Mouse (Mus musculus) natural killer cell, adult 2 months (primary cell): ENCODE measurements at regions not wholly inside any gene's neighbourhood (a gene's known extent, or its start where the extent isn't known, plus 50 kb on each side); places are given as distances from the start of the nearest gene placed in this dataset.

Source experiments
- DNase-seq, 2 experiments: peaks; one replicate each; pipeline ENCODE4 v3.0.0; 2022; ENCODE audit warnings: low spot score in 2 of 2

DNA sequence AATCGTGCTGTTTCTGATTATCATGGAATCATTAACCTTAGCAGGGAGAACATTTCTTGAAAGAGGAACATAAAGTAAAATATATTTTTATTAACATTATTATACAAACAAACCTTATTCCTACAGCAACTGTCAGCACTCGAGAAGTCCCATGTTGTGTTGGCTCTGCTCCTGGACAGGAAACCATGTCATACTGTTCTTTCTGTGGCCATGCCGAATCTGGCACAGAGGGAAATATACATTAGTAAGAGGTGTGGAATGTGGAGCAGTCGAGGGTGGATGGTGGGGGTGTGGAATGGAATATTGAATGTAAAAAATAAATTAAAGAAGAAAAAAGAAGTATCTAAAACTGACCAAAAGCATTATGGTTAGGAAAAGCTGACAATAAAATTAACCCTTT is 342.1 kb upstream of the Pmfbp1 start:
- no peak for DNase-seq

DNA sequence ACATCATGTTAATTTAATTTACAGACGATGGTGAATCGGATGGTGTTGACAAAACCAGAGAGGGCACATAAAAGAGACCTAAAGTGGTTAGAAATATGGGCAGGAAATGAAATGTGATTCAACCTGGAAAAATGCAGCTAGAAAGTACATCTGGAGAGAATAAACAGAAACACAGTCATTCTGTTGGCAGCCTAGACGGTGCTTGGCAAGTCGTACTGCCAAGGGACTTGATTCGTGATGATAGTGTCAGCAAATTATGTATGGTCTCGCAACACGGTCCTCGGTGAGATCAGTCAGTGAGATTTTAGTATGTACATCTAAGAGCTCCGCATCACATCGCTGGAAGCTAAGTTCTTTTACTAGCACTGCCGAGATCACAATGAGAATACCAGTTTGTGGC is 338.3 kb upstream of the Pmfbp1 start:
- DNase-seq: no peak

DNA sequence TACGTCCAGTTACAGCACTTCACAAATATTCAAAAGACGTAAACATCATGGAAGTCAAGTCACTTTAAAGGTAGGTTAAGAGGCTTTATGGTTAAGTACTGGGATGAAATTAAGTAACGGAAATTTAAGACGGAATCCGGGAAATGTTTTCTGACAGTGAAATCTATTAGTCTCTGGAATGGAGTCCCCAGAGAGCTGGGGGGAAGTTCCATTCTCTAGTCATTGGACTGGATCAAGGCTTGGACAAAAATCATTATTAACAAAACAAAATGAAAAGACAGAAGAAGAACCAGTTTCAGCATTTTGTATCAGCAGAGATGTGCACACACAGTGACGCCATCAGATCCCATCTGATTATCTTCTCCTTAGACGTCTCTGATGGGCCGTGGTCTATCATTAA is 337.8 kb upstream of the Pmfbp1 start:
- no peak for DNase-seq

DNA sequence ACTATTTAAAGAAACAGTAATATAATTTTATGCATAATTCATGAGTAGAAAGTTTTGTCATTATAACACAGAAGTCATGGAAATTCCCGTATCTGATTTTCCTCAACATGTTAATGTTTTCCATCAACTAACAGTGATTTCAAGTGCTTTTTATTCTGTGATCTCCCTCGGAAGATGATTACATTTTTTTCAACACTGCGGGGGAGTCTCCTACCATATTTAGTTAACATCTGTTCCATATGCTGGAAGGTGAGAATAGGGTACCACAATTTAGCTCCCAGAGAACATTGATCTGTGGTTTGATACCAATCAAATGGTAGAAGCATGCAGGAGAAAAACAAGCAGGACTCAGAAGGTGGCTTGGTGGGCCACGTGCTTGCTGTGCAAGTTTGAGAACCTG is 321.1 kb upstream of the Pmfbp1 start:
- no peak for DNase-seq

DNA sequence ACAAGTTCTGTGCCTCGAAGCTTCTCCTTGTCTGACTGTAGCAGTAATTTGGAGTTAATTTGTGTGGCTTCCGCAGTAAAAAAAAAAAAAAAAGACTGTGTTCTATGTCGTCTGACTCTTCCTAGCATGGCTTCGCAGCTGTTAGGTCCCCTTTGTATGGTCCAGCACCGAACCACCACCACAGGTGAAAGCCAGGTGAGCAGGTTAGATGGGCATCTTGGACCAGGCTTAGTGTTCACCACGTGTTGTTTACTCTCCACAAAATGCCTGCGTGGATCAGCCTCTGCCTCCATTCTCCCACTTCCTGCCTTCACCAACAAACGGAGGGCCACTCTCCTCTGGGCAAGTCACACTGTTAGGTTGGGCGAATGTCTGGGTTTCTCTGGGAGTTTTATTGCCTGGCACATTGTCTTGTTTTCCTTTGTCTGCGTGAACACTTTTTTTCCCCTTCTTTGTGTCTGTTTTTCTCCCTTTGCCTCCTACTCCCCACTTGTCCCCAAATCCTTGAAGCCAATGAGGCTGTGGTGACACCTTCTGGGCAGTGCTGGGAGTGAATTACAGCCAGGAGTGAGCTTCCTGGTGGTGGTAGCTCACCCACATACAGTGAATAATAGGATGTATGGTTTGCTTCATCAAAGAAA is 308.1 kb upstream of the Pmfbp1 start:
- no peak for DNase-seq

DNA sequence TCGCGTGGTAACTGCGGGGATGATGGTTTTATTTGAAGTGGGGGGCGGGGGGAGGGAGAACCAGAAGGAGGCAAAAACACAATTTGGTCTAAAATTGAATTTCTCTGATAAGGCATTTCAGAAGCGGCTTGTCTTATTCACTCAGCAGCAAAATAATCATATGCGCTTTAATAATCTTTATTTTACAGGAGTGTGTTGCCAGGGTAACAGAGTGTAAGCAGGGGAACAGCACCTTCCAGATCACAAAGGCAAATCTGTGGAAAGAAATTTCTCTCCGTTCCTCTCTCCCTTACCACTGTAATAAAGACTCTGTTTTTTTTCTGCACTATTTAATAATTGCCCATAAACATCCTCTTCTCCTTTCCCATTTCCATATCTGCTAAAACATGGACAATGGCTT is 306.2 kb upstream of the Pmfbp1 start:
- no peak for DNase-seq

DNA sequence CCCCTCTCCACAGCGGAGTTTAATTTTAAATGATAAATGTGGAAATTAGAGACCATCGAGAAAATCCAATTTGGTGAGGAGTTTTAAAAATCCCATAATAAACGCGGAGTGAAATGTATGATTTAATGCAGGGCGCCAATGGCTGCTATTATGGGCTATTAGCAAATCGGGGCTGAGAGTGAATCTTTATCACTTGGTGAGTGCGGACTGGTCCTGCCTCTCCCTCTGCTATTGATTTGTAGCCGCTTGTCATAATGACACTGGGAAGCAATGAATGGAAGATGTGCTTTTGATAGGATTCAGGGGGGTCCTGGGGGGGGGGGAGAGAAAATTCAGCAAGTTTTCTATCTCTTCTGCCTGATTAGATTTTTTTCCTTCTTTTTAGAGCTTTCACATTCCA is 279.6 kb upstream of the Pmfbp1 start:
- no peak for DNase-seq

DNA sequence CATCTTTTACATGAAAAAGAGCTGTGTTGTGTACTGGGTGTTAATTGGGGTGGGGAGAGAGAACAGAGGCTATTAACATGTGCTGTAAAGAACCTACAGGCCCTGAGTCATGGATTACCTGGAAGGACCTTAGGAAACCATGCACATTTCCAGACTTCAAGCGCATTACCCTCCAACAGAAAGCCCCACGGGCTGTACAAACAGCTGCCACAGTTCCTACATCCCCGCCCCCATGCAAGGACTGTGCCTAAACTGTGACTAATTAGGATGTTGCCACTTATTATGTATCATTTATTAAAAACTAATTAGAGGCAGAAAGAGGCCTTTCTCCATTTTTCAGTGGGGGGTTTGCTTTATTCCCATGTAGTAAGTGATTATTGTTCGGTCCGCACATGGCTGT is 277.5 kb upstream of the Pmfbp1 start:
- DNase-seq: no peak

DNA sequence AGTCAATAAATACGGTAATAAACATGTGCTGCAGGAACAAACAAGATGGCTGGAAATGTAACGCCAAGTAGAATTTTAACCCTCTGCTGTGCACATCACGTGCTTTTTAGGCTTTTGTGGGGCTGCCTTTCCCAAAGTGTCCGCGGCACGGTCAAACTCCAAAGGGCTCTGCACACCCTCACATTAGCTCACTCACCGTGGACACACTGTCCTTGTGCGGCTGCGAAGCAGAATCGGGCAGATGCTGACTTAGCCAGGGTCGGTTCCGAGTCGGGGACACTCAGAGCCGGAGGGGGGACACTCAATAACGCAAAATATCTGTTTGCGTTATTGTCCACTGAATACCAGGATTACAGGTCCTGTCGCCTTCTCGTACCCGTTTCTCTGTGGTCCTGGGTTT is 276.5 kb upstream of the Pmfbp1 start:
- no peak for DNase-seq

DNA sequence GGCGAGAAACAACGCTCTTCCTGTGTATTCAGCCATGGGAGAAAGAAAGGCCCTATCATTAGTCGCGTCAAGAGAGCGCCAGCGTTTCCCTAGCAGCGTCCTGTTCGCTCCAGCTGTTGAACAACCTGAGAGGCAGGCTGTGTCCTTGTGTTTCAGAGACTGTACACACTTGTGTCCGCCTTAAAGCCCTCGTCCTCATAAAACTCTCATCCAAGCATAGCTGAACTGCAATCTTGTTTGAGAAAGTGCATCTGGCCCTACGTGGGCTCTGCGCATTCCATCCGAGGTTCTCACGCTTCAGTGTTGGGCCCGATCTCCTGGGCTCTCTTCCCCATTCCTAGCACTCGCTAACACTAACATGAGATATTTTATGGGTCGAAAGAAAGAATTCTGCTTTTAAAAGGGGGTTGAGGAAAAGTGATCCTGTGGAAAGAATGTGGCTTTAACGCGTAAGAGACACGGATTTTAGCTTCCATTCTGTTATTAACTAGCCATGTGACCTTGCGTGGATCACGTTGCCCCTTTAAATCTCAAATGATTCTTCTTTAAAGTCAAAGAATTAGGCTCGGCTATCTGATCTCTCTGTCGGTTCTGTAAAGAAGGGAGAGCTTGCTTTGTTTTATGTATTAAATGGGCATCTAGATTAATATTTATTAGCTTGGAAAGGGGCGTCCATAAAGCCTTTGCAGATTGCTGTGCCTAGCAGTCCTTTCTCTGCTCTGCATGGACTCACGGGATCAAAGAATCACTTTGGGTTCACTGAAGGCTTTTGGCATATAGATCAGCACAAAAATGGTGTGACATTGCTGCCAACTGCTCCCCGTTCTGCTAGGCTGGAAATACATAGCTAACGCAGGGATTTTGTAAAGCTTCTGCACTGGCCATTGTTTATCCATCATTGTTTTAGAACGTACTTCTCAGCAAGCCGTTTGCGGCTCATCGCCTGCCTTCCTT is 261.3 kb upstream of the Pmfbp1 start:
- DNase-seq: no peak

DNA sequence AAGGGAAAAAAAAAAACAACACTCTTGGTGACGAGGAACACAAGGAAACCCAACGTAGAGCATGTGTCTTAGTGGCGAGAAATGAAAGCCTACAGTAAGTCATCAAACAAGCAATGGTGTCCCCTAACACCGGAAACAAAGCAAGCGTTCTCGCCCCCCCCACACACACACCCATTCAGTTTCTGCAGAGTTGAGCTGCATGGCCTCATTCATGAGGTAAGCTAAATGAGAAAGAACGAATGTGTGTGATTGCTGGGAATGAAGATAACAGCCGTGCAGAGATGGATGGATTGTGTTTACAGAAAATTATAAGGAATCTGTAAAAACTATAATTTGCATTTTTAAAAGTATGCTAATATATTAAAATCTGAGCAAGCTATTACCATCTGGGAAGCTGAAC is 248.3 kb upstream of the Pmfbp1 start:
- no peak for DNase-seq

DNA sequence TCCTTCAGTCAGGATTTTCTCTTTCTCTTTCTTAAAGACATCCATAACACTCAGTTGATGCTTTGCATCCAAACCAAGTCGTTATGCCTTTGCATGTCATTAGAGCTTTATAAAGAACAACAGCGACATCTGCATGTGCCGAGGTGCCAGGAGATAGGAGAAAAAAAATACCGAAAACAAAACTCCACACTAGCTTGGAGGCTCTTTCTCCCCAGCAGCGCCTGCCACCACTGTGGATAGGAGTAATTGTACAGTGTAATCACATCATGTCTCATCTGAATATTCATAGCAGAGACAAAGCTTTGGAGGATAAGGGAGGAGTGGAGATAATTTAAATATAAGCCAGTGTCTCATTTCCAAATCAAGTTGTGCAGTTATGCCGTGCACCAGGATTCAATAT is 246.0 kb upstream of the Pmfbp1 start:
- no peak for DNase-seq

DNA sequence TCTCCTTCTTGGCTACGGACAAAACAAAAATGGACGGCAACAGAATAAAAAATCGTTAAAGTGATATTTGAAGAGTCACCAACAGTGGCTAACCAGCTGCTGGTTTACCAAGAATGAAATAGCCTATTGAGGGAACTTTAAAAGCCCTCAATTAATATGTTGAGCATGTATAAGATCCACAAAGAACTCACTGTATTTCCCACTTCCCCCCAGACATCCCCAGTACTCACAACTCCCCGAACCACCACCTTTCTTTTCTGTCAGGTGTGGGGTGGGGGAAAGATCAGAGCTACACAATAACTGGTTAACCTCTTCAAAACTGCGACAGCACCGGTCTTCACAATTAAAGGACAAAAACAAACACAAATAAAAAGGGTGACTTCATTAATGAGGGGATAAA is 245.5 kb upstream of the Pmfbp1 start:
- DNase-seq: no peak

DNA sequence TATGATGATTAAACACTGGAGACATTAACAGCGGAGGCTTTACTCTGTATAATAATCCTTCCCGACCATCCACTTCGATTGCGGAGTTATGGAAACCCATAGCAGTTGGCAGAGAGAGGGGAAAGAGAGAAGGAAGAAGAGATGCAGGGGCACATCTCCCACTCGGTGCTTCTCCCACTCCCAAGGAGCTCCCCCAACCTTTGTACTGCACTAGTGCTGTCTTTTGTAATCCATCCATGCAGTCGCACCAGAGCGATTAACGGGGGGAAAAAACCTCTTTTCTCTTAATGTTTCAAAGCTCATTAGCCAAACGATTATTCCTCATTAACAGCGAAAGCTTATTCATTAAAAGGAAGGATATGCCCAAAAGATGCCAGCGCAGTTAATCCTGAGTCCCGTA is 244.6 kb upstream of the Pmfbp1 start:
- no peak for DNase-seq

DNA sequence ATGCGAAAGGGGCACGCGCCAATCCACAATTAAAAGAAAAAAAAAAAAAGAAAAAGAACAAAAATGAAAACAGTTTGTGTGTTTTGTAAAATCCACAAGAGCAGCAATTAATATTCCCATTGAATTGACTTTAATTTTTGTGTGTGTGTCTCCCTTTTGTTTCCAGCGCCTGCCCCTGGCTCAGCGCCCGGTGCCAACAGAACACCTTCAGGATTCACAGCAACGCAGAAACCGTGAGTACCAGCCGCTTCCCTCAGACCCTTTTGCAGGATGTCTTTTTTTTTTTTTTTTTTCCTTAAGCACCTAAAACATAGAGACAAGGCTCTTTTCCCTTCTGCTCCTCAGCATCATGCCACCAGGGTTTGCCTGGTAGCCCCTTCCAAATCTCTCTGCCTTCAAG is 244.1 kb upstream of the Pmfbp1 start:
- no peak for DNase-seq

DNA sequence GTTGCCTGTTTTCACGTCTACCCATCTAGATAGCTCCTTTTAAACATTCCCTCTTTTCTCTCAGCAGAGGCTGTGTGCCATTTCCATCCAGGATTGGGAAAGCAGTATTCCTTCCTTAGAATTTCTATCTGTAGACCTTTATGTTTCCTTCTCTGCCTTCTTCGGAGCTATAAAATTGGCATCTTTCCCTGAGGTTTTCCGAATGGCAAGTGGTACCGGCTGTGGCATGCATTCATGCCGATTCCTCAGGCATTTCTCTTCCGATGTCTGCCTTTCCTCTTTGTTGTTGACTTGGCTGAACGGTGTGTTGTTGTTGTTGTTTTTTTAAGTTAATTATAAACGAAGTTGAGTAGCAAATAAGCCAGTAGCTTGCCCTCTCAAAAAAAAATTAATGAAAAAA is 243.3 kb upstream of the Pmfbp1 start:
- DNase-seq: no peak

DNA sequence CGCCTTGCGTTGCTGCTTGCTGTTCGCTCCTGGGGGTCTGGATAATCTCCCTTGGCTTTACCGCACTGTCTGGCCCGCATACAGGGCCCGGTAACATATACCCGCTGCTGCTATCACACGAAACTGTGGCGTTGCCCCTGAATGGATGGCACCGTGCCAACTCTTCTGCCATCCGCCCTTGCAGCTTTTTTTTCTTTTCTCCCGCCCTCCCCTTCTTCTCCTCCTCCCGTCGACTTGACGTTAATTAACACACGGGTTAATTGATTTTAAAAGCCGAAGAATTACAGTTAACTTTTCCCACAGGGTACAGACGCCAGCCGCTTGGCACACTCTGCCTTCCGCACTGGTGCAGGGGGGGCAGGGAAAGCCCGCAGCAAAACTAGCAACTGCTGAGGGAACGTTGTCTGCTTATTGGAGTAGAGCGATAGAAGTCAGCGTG is 242.4 kb upstream of the Pmfbp1 start:
- DNase-seq: no peak

DNA sequence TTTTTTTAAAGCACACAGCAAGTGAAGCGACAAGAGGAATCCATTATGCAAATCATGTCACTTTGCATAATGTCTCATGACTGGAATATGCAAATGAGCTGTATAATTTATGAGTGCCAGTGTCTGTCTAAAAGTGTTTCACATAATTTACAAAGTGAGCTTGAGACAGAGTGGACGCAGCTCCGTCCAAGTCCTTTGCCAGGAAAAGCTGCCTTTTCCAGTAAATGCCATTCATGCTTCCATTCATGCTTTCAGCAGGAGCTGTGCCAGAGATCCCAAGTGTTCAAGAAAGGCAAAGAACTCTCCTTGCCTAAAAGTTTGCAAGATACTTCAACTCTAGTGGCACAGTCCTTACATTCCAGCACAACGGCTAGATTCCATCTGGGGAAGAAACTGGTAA is 241.4 kb upstream of the Pmfbp1 start:
- no peak for DNase-seq

DNA sequence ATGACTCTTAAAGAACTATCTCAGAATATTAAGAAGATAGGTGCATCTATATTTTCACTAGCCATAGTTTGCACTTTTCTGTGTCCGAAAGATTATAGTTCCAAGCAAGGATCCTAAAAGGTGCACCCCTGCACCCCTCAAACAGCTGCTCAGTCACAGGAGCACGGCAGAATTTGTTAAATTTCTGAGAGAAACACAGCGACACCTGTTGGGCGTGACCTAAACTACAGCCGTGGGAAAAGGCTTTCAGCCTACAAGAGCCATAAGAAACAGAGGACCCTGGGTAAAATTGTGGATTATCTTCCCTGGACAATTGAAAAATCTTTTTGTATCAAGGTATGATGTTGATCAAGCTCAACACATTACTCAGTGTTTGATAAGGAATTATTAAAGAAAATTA is 214.7 kb upstream of the Pmfbp1 start:
- DNase-seq: no peak

DNA sequence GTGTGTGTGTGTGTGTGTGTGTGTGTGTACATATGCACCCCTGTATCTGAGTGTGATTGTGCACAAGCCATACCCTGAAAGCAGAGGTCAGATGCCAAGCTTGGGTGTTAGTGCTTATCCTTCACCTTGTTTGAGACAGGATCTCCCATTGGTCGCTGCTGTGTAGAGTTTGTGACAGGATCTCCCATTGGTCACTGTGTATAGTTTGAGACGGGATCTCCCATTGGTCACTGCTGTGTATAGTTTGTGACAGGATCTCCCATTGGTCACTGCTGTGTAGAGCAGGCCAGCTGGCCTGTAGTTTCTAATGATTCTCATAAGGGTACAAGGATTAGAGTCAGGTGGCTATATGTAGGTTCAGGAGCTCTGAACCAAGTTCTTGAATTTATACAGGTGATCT is 213.3 kb upstream of the Pmfbp1 start:
- DNase-seq: no peak

DNA sequence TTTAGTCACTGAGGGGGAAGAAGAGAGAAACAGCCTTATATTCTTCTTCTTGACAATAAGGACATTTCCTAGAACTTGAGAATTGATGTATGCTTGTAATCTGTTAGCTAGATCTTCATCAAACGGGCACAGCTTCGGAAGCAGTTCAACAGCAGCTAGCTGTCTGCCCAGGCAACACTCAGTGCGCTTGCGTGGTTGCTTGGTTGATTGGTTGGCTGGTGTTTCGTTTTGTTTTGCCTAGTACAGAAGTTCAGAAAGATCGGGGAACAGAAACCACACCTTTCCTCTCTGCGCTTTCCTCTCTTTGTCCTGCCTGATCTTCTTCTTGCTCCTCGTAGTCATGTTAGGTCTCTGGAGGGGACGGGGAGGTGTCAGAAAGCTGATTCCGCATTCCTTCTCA is 212.2 kb upstream of the Pmfbp1 start:
- no peak for DNase-seq

DNA sequence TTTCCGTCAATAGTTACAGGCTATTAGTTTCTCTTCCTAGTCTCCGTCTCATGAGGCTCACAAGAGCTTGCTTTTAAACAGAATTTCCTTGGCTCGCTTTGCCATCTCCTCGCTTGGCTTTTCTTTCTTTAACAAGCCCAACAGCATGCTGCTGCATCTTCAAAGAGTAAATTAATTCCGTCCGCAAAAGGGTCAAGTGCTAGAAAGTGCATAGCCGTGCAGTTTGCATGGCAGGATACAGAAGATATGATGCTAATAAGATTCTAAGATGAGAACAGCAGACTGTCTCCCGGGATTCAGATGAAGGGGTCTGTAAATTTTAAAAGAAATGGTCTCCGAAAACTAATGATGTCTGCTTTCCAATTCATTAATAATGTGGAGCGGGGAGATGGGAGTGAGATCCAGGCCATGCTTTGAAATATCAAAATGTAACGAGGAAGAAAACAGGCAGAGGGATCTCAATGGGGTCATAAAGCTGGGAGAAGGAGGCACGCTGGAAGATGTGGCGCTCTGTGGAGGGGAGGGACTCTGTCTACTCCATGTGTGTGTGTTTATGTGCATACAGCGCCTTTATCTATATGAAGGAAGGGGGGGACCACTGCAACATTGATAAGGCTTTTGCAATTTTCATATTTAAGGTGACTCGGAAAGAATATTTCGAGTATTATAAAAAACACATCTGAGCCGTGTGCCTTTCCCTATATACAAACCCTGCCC is 183.0 kb upstream of the Pmfbp1 start:
- DNase-seq: no peak
